Mouse (Mus musculus): ENCODE measurements around the gene 2010111I01Rik. TPM values are rescaled to one million over a fixed set of nuclear protein-coding genes. Genes with fewer than 3 reads are reported as not detected.

2010111I01Rik gene
- polyA plus RNA-seq, 1 experiment: 84.5 TPM

GRCm38 (mm10) chr13:63138376-63139048 lies 173.8 kb downstream of the 2010111I01Rik start:
- Histone ChIP-seq H3K27me3 (replicated peaks; ENCODE audit: control insufficient read depth, insufficient read depth, low read length) (no peaks in the 10 kb centered on the region), H3K4me1 (ENCODE audit: control insufficient read depth, insufficient read depth, low read length) (0 out of 2 replicates have a peak, but pooled peaks cover 8% of the 10 kb centered on the region), H3K4me3 (ENCODE audit: insufficient read depth, low read depth, low read length) (no peak overlapping the region), H3K36me3 (ENCODE audit: control insufficient read depth, insufficient read depth, low read length) (no peaks in the 10 kb centered on the region), H3K27ac (ENCODE audit: insufficient read depth, low read depth, low read length) (peak overlapping the region; percentile 16; the same call in 1 of the 2 replicates)
- TF ChIP-seq CTCF (conservative IDR thresholded peaks at IDR 0.05; ENCODE audit: insufficient read depth, insufficient read length, low read depth, low read length): no peak
- TF ChIP-seq POLR2A (IDR thresholded peaks at IDR 0.05; ENCODE audit: low read depth, low read length): no peak
- no peak for DNase-seq

DNA sequence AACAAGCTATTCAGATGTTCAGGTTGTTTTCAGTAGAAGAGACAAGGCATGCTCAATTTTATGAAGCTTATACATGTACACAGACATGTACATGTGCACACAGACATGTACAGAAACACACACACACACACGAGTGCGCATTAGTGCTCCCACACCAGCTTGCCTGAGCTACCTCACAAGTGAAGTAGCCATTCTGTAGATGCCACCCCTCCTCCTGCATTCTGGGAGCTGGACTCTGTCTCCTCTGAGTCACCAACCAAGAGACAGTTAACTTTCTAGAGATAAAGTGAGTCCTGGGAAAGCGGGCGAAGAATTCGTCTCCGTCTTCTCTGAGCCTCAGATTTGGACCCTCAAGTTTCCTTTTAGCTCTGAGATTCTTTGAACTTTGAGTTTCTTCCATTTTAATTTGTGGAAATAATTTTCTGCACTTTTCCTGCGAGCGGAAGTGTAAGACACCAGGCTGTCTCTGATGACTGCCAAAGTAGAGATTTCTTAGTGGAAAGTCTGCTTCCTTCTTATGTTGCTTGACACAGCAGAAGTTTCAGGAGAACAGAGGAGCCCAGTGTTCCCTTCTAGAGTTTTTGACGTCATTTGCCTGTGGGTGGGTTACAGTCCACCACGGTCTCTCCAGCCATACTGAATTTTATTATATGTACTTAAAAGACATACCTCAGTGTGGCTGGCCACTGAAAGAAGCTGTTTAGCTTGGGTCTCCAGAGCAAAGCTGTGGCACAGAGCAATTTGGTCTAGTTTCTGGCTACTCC lies 175.0 kb downstream of the 2010111I01Rik start:
- Histone ChIP-seq H3K4me3 (ENCODE audit: insufficient read depth, low read depth, low read length) (no peak overlapping the region), H3K36me3 (ENCODE audit: control insufficient read depth, insufficient read depth, low read length) (no peaks in the 10 kb centered on the region), H3K27me3 (replicated peaks; ENCODE audit: control insufficient read depth, insufficient read depth, low read length) (no peaks in the 10 kb centered on the region), H3K27ac (ENCODE audit: insufficient read depth, low read depth, low read length) (peak overlapping the region; percentile 69), H3K4me1 (ENCODE audit: control insufficient read depth, insufficient read depth, low read length) (0 out of 2 replicates have a peak, but pooled peaks cover 8% of the 10 kb centered on the region)
- DNase-seq: peak; percentile 65
- TF ChIP-seq POLR2A (IDR thresholded peaks at IDR 0.05; ENCODE audit: low read depth, low read length) (no peak), CTCF (conservative IDR thresholded peaks at IDR 0.05; ENCODE audit: insufficient read depth, insufficient read length, low read depth, low read length) (no peak)
- 73% methylated on average over 10 of the region's 10 CpGs for WGBS

DNA sequence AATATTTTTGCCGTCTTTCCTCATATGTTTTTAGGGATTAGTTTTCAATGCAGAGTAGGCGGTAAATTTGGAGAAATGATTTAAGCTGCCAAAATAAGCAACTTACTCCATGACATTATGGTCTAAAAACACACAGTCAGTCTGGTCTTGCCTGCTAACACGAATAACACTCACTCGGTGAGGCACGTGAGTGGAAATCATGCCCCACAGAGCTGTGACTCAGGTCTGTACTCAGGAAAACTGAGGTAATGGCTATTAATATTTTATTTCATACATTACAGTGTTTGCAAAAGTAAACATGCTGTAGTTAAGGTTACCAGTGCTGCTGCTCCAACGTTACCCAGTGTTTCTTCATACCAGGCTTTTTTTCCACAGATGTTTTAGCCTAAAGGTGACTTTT lies 176.1 kb downstream of the 2010111I01Rik start:
- Histone ChIP-seq H3K36me3 (ENCODE audit: control insufficient read depth, insufficient read depth, low read length) (no peaks in the 10 kb centered on the region), H3K27ac (ENCODE audit: insufficient read depth, low read depth, low read length) (no peak overlapping the region), H3K4me1 (ENCODE audit: control insufficient read depth, insufficient read depth, low read length) (0 out of 2 replicates have a peak, but pooled peaks cover 8% of the 10 kb centered on the region), H3K4me3 (ENCODE audit: insufficient read depth, low read depth, low read length) (no peak overlapping the region), H3K27me3 (replicated peaks; ENCODE audit: control insufficient read depth, insufficient read depth, low read length) (no peaks in the 10 kb centered on the region)
- no peak for TF ChIP-seq POLR2A (IDR thresholded peaks at IDR 0.05; ENCODE audit: low read depth, low read length)
- no peak for TF ChIP-seq CTCF (conservative IDR thresholded peaks at IDR 0.05; ENCODE audit: insufficient read depth, insufficient read length, low read depth, low read length)
- 71% methylated on average over 6 of the region's 6 CpGs for WGBS
- DNase-seq: no peak

- Histone ChIP-seq H3K4me1 (ENCODE audit: control insufficient read depth, insufficient read depth, low read length) (0 out of 2 replicates have a peak, but pooled peaks cover 8% of the 10 kb centered on the region), H3K27ac (ENCODE audit: insufficient read depth, low read depth, low read length) (no peak overlapping the region), H3K36me3 (ENCODE audit: control insufficient read depth, insufficient read depth, low read length) (no peaks in the 10 kb centered on the region), H3K4me3 (ENCODE audit: insufficient read depth, low read depth, low read length) (no peak overlapping the region), H3K27me3 (replicated peaks; ENCODE audit: control insufficient read depth, insufficient read depth, low read length) (no peaks in the 10 kb centered on the region)
- no peak for DNase-seq
- no peak for TF ChIP-seq POLR2A (IDR thresholded peaks at IDR 0.05; ENCODE audit: low read depth, low read length)
- no peak for TF ChIP-seq CTCF (conservative IDR thresholded peaks at IDR 0.05; ENCODE audit: insufficient read depth, insufficient read length, low read depth, low read length)
These were observed 176.6 kb downstream of the 2010111I01Rik start for GRCm38 (mm10) chr13:63141275-63141674.

- Histone ChIP-seq H3K36me3 (ENCODE audit: control insufficient read depth, insufficient read depth, low read length) (no peaks in the 10 kb centered on the region), H3K27ac (ENCODE audit: insufficient read depth, low read depth, low read length) (no peak overlapping the region), H3K4me1 (ENCODE audit: control insufficient read depth, insufficient read depth, low read length) (no peaks in the 10 kb centered on the region), H3K4me3 (ENCODE audit: insufficient read depth, low read depth, low read length) (no peak overlapping the region), H3K27me3 (replicated peaks; ENCODE audit: control insufficient read depth, insufficient read depth, low read length) (no peaks in the 10 kb centered on the region)
- 64% methylated on average over 4 of the region's 4 CpGs for whole genome bisulfite sequencing
- TF ChIP-seq CTCF (conservative IDR thresholded peaks at IDR 0.05; ENCODE audit: insufficient read depth, insufficient read length, low read depth, low read length) (no peak), POLR2A (IDR thresholded peaks at IDR 0.05; ENCODE audit: low read depth, low read length) (no peak)
- DNase-seq: no peak
These were observed 182.0 kb downstream of the 2010111I01Rik start for GRCm38 (mm10) chr13:63146604-63147188.

- DNase-seq: peak; percentile 77
- H3K36me3 ChIP-seq (ENCODE audit: control insufficient read depth, insufficient read depth, low read length): no peaks in the 10 kb centered on the region
- H3K27ac ChIP-seq (ENCODE audit: insufficient read depth, low read depth, low read length): peak overlapping the region; percentile 64
- H3K27me3 ChIP-seq (replicated peaks; ENCODE audit: control insufficient read depth, insufficient read depth, low read length): no peaks in the 10 kb centered on the region
- no peak overlapping the region for H3K4me3 ChIP-seq (ENCODE audit: insufficient read depth, low read depth, low read length)
- WGBS: 83% methylated on average over 1 of the region's 1 CpGs
- H3K4me1 ChIP-seq (ENCODE audit: control insufficient read depth, insufficient read depth, low read length): 0 out of 2 replicates have a peak, but pooled peaks cover 2% of the 10 kb centered on the region
- TF ChIP-seq POLR2A (IDR thresholded peaks at IDR 0.05; ENCODE audit: low read depth, low read length) (no peak), CTCF (conservative IDR thresholded peaks at IDR 0.05; ENCODE audit: insufficient read depth, insufficient read length, low read depth, low read length) (no peak)
These were observed 183.5 kb downstream of the 2010111I01Rik start for GRCm38 (mm10) chr13:63148157-63148556.

Measured in kidney, adult 2 months (tissue).